Mouse (Mus musculus): ENCODE measurements at regions not wholly inside any gene's neighbourhood (a gene's known extent, or its start where the extent isn't known, plus 50 kb on each side); places are given as distances from the start of the nearest gene placed in this dataset.

- no peak for TF ChIP-seq EP300 (IDR thresholded peaks at IDR 0.05; ENCODE audit: low read depth in 1 of 2, low read length in 2 of 2)
- TF ChIP-seq POLR2A (IDR thresholded peaks at IDR 0.05; ENCODE audit: control insufficient read depth in 1 of 2, insufficient read depth in 1 of 2, low read depth in 1 of 2, low read length in 2 of 2, poor library complexity in 1 of 2), result no peak
- no peak for TF ChIP-seq TCF12 (IDR thresholded peaks at IDR 0.05; ENCODE audit: low read depth, low read length)
- no peak for TF ChIP-seq CHD2 (IDR thresholded peaks at IDR 0.05; ENCODE audit: low read length)
- TF ChIP-seq TBP (IDR thresholded peaks at IDR 0.05; ENCODE audit: low read depth, low read length), result no peak
- no peak for TF ChIP-seq NELFE (IDR thresholded peaks at IDR 0.05; ENCODE audit: low read depth, low read length)
- no peak for TF ChIP-seq MYC (IDR thresholded peaks at IDR 0.05; ENCODE audit: low read depth, low read length)
- no peak for TF ChIP-seq CTCF (IDR thresholded peaks at IDR 0.05 in 2 of 3, conservative IDR thresholded peaks at IDR 0.05 in 1 of 3; ENCODE audit: control insufficient read depth in 1 of 3, insufficient read depth in 1 of 3, low read depth in 2 of 3, low read length in 3 of 3, poor library complexity in 1 of 3, severe bottlenecking in 1 of 3)
- no peak for TF ChIP-seq JUND (IDR thresholded peaks at IDR 0.05; ENCODE audit: low read depth, low read length)
- TF ChIP-seq RAD21 (IDR thresholded peaks at IDR 0.05; ENCODE audit: low read depth, low read length), result no peak
- no peak for TF ChIP-seq ZMIZ1 (IDR thresholded peaks at IDR 0.05; ENCODE audit: low read depth, low read length)
- no peak for TF ChIP-seq TAL1 (IDR thresholded peaks at IDR 0.05; ENCODE audit: low read length)
- TF ChIP-seq GABPA (IDR thresholded peaks at IDR 0.05; ENCODE audit: low read depth, low read length), result no peak
Measured at GRCm38 (mm10) chr17:94093984-94094660, 655.7 kb downstream of the Mettl4 start.
